Mouse (Mus musculus) embryonic fibroblast, embryonic 13.5 days (primary cell): ENCODE measurements at regions not wholly inside any gene's neighbourhood (a gene's known extent, or its start where the extent isn't known, plus 50 kb on each side); places are given as distances from the start of the nearest gene placed in this dataset.

ENCODE experiments used
- H3K27ac ChIP-seq: 2 replicates; pipeline ENCODE4 v1.5.1; 2012; ENCODE audit warnings: low read length, control low read depth, inconsistent platforms; ENCODE audit not compliant: insufficient read depth
- H3K4me1 ChIP-seq: 2 replicates; pipeline ENCODE4 v1.6.1; 2011; ENCODE audit warnings: low read length; ENCODE audit not compliant: control insufficient read depth, insufficient read depth
- H3K4me3 ChIP-seq: 2 replicates; pipeline ENCODE4 v1.5.1; 2011; ENCODE audit warnings: mild to moderate bottlenecking, control low read depth, low read length; ENCODE audit not compliant: insufficient read depth
- CTCF ChIP-seq: IDR thresholded peaks from 2 replicates; pipeline ENCODE4 v1.5.1; 2011; ENCODE audit warnings: mild to moderate bottlenecking, control low read depth, low read length, moderate library complexity, borderline replicate concordance; ENCODE audit not compliant: insufficient read depth
- POLR2A ChIP-seq: IDR thresholded peaks from 2 replicates; pipeline ENCODE4 v1.6.1; 2011; ENCODE audit warnings: low read depth, mild to moderate bottlenecking, control low read depth, low read length, moderate library complexity

DNA sequence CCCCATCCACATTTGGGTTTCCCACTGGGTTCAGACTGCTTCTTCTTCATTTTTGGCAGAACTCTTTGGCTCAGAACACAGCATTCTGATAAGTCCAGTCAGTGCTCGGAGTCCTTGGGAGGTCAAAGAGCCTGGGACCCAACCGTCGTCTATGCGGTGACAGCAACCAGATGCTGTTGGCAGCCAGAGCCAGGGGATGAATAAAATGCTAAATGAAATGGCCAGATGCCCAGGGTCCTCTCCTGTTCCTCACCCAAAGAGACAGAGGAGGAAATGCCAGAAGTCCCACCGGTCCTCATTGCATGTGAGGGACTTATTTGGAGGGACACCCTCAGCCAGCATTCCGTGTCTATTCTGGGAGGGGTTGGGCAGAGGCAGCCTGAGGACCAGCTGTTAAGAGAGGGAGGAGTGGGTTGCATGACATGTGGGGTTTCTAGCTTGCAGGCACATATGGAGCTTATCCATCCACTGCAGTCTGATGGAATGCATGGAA is 801.2 kb upstream of the Lrrc6 start:
- no peak overlapping the region for H3K4me3 ChIP-seq
- no peak for TF ChIP-seq CTCF
- no peak for TF ChIP-seq POLR2A
- H3K27ac ChIP-seq = no peak overlapping the region
- H3K4me1 ChIP-seq = no peaks in the 10 kb centered on the region

DNA sequence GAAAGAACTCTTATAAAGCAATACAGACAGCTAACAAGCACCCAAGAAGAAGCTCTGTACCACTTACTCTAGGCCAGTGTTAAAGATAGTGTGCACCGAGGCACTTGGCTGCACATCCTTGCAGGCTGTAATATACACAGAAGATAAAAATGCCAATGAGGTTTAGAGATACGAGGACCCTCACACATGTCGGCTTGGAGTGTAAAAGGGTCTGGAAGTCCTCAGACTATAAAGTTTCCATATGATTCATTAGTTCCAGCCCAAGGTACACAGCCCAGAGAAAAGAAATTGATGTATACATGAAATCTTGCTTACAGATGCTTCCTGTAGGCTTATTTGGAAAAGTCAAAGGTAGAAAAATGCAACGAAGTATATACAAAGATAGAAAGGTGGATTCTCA is 800.3 kb upstream of the Lrrc6 start:
- H3K4me3 ChIP-seq = no peak overlapping the region
- no peak overlapping the region; the same call in 1 of the 2 replicates for H3K27ac ChIP-seq

DNA sequence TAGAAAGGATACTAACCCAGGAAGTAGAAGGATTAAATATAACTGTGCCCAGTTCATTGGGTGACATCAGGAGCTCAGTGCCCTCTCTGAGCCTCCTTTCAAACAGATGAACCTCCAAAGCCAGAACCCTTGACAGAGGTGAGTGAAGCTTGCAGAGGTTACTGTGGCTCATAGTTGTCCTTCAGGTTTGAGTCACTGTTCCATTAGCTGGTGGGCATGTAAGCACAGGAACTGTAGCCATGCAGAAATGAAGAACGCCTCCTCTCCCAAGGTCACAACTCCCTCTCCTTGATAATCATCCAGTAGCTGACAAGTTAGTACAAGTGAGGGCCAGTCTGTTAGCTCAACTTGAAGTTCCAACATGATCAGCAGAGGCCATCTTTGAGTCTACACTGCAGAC is 794.1 kb upstream of the Lrrc6 start:
- no peaks in the 10 kb centered on the region for H3K4me1 ChIP-seq
- H3K27ac ChIP-seq = no peak overlapping the region
- TF ChIP-seq CTCF (no peak), POLR2A (no peak)
- no peak overlapping the region for H3K4me3 ChIP-seq

More for the DNA sequence above, 800.3 kb upstream of the Lrrc6 start:
- TF ChIP-seq POLR2A = no peak
- TF ChIP-seq CTCF = no peak
- no peaks in the 10 kb centered on the region for H3K4me1 ChIP-seq

DNA sequence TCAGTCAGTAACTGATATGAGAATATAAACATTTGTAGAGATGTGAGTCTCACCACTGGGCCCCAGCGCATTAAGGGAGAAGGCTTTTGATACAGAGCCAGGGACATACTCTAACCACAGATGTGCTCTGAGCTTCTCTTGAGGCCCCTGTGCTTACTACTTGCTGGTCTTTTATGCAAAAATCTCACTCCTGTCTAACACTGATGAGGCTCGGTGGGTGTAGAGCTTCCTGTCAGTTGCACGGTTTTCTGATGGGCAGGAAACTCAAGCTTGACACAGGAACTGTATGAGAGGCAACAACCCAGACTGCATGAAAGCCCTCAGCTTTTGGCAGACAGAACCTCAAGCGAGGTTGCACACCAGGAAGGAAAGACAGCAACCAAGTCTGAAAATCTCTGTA is 789.0 kb upstream of the Lrrc6 start:
- no peak for TF ChIP-seq CTCF
- TF ChIP-seq POLR2A = no peak
- Histone ChIP-seq H3K4me1 (no peaks in the 10 kb centered on the region), H3K4me3 (no peak overlapping the region), H3K27ac (no peak overlapping the region)

- H3K4me1 ChIP-seq = no peaks in the 10 kb centered on the region
- H3K27ac ChIP-seq = no peak overlapping the region
- no peak overlapping the region for H3K4me3 ChIP-seq
- no peak for TF ChIP-seq CTCF
- no peak for TF ChIP-seq POLR2A
These were observed 784.2 kb upstream of the Lrrc6 start for GRCm38 (mm10) chr15:67284941-67285340.

DNA sequence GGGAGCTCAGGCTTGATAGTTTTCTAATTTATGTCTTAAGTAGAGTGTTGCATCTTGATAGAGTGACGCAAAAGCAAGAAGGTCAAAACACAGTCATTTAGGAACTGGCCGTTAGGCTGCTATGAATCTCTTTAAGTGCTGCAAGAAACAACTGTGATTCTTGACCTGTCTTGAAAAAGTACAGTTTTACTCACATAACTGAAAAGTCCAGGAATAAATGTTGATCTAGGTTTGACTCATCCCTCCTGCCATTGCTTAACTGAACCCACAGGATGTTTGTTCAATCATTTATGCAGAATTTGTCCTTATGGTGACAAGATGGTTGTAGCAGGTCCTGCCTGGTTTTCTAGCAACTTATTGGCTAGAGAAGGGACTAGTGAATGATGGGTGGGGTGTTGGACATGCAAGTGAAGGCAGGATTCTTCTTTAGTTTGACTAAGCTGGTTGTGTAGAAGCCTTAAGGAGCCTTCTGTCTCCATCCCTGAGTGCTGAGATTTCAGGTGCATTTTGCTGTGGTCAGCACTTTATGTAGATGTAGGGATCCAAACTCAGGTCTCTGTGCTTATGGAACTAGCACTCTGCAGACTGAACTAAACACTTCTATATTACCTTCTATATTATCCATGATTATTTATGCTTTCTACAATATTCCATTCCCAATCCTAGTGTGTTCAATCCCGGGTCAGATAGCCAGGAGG is 782.7 kb upstream of the Lrrc6 start:
- no peak overlapping the region for H3K4me3 ChIP-seq

GRCm38 (mm10) chr15:67278869-67279268 is 778.2 kb upstream of the Lrrc6 start:
- Histone ChIP-seq H3K4me1 (no peaks in the 10 kb centered on the region), H3K4me3 (no peak overlapping the region), H3K27ac (no peak overlapping the region)
- no peak for TF ChIP-seq CTCF
- TF ChIP-seq POLR2A = no peak

More for the DNA sequence above, 782.7 kb upstream of the Lrrc6 start:
- Histone ChIP-seq H3K27ac (no peak overlapping the region), H3K4me1 (no peaks in the 10 kb centered on the region)
- TF ChIP-seq POLR2A (no peak), CTCF (no peak)

GRCm38 (mm10) chr15:67275058-67275457 is 774.3 kb upstream of the Lrrc6 start:
- no peak for TF ChIP-seq CTCF
- no peak for TF ChIP-seq POLR2A
- no peaks in the 10 kb centered on the region for H3K4me1 ChIP-seq
- H3K27ac ChIP-seq = no peak overlapping the region
- H3K4me3 ChIP-seq = no peak overlapping the region

- H3K27ac ChIP-seq = no peak overlapping the region; the same call in 1 of the 2 replicates
- TF ChIP-seq POLR2A (no peak), CTCF (no peak)
- no peak overlapping the region for H3K4me3 ChIP-seq
- H3K4me1 ChIP-seq = no peaks in the 10 kb centered on the region
These were observed 771.7 kb upstream of the Lrrc6 start for GRCm38 (mm10) chr15:67272397-67272796.

- no peak overlapping the region for H3K27ac ChIP-seq
- H3K4me1 ChIP-seq = no peaks in the 10 kb centered on the region; the same call in 1 of the 2 replicates
- no peak for TF ChIP-seq CTCF
- no peak for TF ChIP-seq POLR2A
- H3K4me3 ChIP-seq = no peak overlapping the region
These were observed 763.0 kb upstream of the Lrrc6 start for GRCm38 (mm10) chr15:67263723-67264122.

- no peaks in the 10 kb centered on the region; the same call in 1 of the 2 replicates for H3K4me1 ChIP-seq
- H3K27ac ChIP-seq = no peak overlapping the region
- no peak for TF ChIP-seq POLR2A
- TF ChIP-seq CTCF = no peak
These were observed 762.6 kb upstream of the Lrrc6 start for GRCm38 (mm10) chr15:67263313-67263712.

More at GRCm38 (mm10) chr15:67263313-67263712, 762.6 kb upstream of the Lrrc6 start:
- no peak overlapping the region for H3K4me3 ChIP-seq
